Mouse (Mus musculus): ENCODE data around the gene Dnm3. TPM values are rescaled to one million over a fixed set of nuclear protein-coding genes. Genes with fewer than 3 reads are reported as not detected.

The Dnm3 gene
- polyA plus RNA-seq, 1 experiment, result 8.2 TPM

GRCm38 (mm10) chr1:162222353-162222752, 255.5 kb downstream of the Dnm3 start:
- Histone ChIP-seq H3K36me3 (ENCODE audit: control insufficient read depth, insufficient read depth, low read length) (no peaks in the 10 kb centered on the region), H3K4me1 (ENCODE audit: control insufficient read depth, insufficient read depth, low read length) (no peaks in the 10 kb centered on the region), H3K27ac (ENCODE audit: insufficient read depth, low read depth, low read length) (no peak overlapping the region), H3K4me3 (ENCODE audit: insufficient read depth, low read depth, low read length) (no peak overlapping the region), H3K27me3 (replicated peaks; ENCODE audit: control insufficient read depth, insufficient read depth, low read length) (no peaks in the 10 kb centered on the region)
- no peak for TF ChIP-seq CTCF (conservative IDR thresholded peaks at IDR 0.05; ENCODE audit: insufficient read depth, insufficient read length, low read depth, low read length)
- TF ChIP-seq POLR2A (IDR thresholded peaks at IDR 0.05; ENCODE audit: low read depth, low read length), result no peak
- DNase-seq, result no peak

GRCm38 (mm10) chr1:162221801-162222301, 256.0 kb downstream of the Dnm3 start:
- H3K4me3 ChIP-seq (ENCODE audit: insufficient read depth, low read depth, low read length), result no peak overlapping the region
- no peaks in the 10 kb centered on the region for H3K4me1 ChIP-seq (ENCODE audit: control insufficient read depth, insufficient read depth, low read length)
- no peak for DNase-seq
- no peak overlapping the region for H3K27ac ChIP-seq (ENCODE audit: insufficient read depth, low read depth, low read length)
- no peaks in the 10 kb centered on the region for H3K27me3 ChIP-seq (replicated peaks; ENCODE audit: control insufficient read depth, insufficient read depth, low read length)
- no peak for TF ChIP-seq POLR2A (IDR thresholded peaks at IDR 0.05; ENCODE audit: low read depth, low read length)
- no peak for TF ChIP-seq CTCF (conservative IDR thresholded peaks at IDR 0.05; ENCODE audit: insufficient read depth, insufficient read length, low read depth, low read length)
- 47% methylated on average over 4 of the region's 4 CpGs for WGBS
- H3K36me3 ChIP-seq (ENCODE audit: control insufficient read depth, insufficient read depth, low read length), result no peaks in the 10 kb centered on the region

DNA sequence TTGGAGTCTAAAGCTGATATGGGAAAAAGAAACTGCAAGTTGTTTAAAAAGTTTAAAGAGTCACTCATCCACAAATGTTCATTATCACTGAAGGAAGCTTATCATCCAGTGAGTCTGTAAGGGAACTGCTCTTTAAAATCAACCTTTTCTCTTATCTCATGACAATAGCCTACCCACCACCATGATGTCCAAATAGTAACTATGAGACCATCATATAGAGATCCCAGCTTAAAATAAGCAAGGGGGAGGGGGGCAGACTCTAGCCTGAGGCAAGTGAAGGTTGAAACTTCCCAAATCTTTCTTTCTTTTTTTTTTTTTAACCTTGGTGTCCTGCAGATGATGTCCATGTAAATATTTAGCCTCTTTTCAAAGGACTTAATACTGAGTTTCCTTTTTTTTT, 256.9 kb downstream of the Dnm3 start:
- no peaks in the 10 kb centered on the region for H3K4me1 ChIP-seq (ENCODE audit: control insufficient read depth, insufficient read depth, low read length)
- no peak overlapping the region for H3K27ac ChIP-seq (ENCODE audit: insufficient read depth, low read depth, low read length)
- TF ChIP-seq POLR2A (IDR thresholded peaks at IDR 0.05; ENCODE audit: low read depth, low read length) (no peak), CTCF (conservative IDR thresholded peaks at IDR 0.05; ENCODE audit: insufficient read depth, insufficient read length, low read depth, low read length) (no peak)
- H3K36me3 ChIP-seq (ENCODE audit: control insufficient read depth, insufficient read depth, low read length), result no peaks in the 10 kb centered on the region
- H3K4me3 ChIP-seq (ENCODE audit: insufficient read depth, low read depth, low read length), result no peak overlapping the region
- DNase-seq, result no peak
- no peaks in the 10 kb centered on the region for H3K27me3 ChIP-seq (replicated peaks; ENCODE audit: control insufficient read depth, insufficient read depth, low read length)

DNA sequence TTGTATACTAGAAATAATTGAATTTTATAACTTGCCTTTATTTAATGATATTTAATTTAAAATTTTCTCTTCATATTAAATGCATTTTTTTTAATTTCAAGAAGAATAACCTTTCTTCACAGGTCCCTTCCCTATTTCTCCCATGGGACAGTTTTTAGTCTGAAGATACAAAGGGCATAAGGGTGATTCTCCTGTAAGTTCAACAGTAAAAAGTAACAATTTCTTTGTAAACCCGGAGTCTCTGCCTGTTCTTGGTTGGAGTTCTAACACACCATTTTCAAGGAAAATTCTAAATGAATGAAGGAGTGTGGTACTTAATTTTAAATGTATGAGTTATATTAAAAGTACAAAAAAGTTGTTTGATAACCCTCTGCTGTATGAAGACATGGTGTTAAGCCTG, 258.1 kb downstream of the Dnm3 start:
- Histone ChIP-seq H3K27me3 (replicated peaks; ENCODE audit: control insufficient read depth, insufficient read depth, low read length) (no peaks in the 10 kb centered on the region), H3K27ac (ENCODE audit: insufficient read depth, low read depth, low read length) (no peak overlapping the region), H3K4me3 (ENCODE audit: insufficient read depth, low read depth, low read length) (no peak overlapping the region), H3K4me1 (ENCODE audit: control insufficient read depth, insufficient read depth, low read length) (no peaks in the 10 kb centered on the region), H3K36me3 (ENCODE audit: control insufficient read depth, insufficient read depth, low read length) (no peaks in the 10 kb centered on the region)
- TF ChIP-seq POLR2A (IDR thresholded peaks at IDR 0.05; ENCODE audit: low read depth, low read length) (no peak), CTCF (conservative IDR thresholded peaks at IDR 0.05; ENCODE audit: insufficient read depth, insufficient read length, low read depth, low read length) (no peak)
- DNase-seq, result no peak
- WGBS, result 82% methylated on average over 1 of the region's 1 CpGs

GRCm38 (mm10) chr1:162218530-162219180, 259.2 kb downstream of the Dnm3 start:
- no peaks in the 10 kb centered on the region for H3K4me1 ChIP-seq (ENCODE audit: control insufficient read depth, insufficient read depth, low read length)
- H3K36me3 ChIP-seq (ENCODE audit: control insufficient read depth, insufficient read depth, low read length), result no peaks in the 10 kb centered on the region
- no peak overlapping the region for H3K4me3 ChIP-seq (ENCODE audit: insufficient read depth, low read depth, low read length)
- DNase-seq, result peak; percentile 39
- 51% methylated on average over 8 of the region's 8 CpGs for WGBS
- TF ChIP-seq CTCF (conservative IDR thresholded peaks at IDR 0.05; ENCODE audit: insufficient read depth, insufficient read length, low read depth, low read length), result no peak
- TF ChIP-seq POLR2A (IDR thresholded peaks at IDR 0.05; ENCODE audit: low read depth, low read length), result no peak
- 0 out of 2 replicates have a peak overlapping the region, but pooled peaks have one; percentile 22 for H3K27ac ChIP-seq (ENCODE audit: insufficient read depth, low read depth, low read length)
- no peaks in the 10 kb centered on the region for H3K27me3 ChIP-seq (replicated peaks; ENCODE audit: control insufficient read depth, insufficient read depth, low read length)

DNA sequence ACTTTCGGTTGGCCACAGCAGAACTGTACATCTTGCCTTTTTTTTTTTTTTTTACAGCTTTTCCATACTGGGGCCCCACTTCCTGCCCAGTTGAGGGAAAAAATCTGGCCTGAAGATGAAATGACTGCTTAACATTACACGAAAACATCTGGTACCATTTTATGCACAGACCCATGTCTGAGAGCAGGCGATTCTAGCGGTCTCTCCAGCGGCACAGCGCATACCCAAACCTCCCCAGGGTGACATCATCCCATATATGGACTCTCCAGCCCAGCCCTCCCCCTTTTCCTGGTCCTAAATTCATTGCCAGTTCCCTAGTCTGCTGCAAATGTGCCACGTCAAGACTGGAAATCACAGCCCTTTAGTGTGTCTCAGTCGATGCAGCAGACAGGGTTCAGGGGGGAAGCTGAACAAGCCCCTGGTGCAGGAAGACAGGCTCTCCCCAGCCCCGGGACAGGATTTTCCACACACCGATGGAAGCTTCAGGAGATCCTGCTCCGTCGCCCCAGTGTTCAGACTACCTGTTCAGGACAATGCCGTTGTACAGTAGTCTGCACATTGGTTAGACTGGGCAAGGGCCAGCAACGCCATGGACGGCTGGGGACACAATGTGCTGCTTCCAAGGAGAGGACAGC, 260.4 kb downstream of the Dnm3 start:
- WGBS, result 49% methylated on average over 15 of the region's 15 CpGs
- Histone ChIP-seq H3K36me3 (ENCODE audit: control insufficient read depth, insufficient read depth, low read length) (no peaks in the 10 kb centered on the region), H3K4me3 (ENCODE audit: insufficient read depth, low read depth, low read length) (peak overlapping the region; percentile 48), H3K4me1 (ENCODE audit: control insufficient read depth, insufficient read depth, low read length) (no peaks in the 10 kb centered on the region), H3K27ac (ENCODE audit: insufficient read depth, low read depth, low read length) (peak overlapping the region; percentile 82), H3K27me3 (replicated peaks; ENCODE audit: control insufficient read depth, insufficient read depth, low read length) (no peaks in the 10 kb centered on the region)
- DNase-seq, result peak; percentile 65
- TF ChIP-seq CTCF (conservative IDR thresholded peaks at IDR 0.05; ENCODE audit: insufficient read depth, insufficient read length, low read depth, low read length) (no peak), POLR2A (IDR thresholded peaks at IDR 0.05; ENCODE audit: low read depth, low read length) (no peak)

- TF ChIP-seq POLR2A (IDR thresholded peaks at IDR 0.05; ENCODE audit: low read depth, low read length), result no peak
- no peak for TF ChIP-seq CTCF (conservative IDR thresholded peaks at IDR 0.05; ENCODE audit: insufficient read depth, insufficient read length, low read depth, low read length)
- Histone ChIP-seq H3K27ac (ENCODE audit: insufficient read depth, low read depth, low read length) (peak overlapping the region; percentile 35; the same call in 1 of the 2 replicates), H3K27me3 (replicated peaks; ENCODE audit: control insufficient read depth, insufficient read depth, low read length) (no peaks in the 10 kb centered on the region), H3K4me3 (ENCODE audit: insufficient read depth, low read depth, low read length) (no peak overlapping the region), H3K4me1 (ENCODE audit: control insufficient read depth, insufficient read depth, low read length) (no peaks in the 10 kb centered on the region), H3K36me3 (ENCODE audit: control insufficient read depth, insufficient read depth, low read length) (no peaks in the 10 kb centered on the region)
- no peak for DNase-seq
- WGBS, result 52% methylated on average over 4 of the region's 4 CpGs
These were observed 261.2 kb downstream of the Dnm3 start for GRCm38 (mm10) chr1:162216656-162217055.

Measured in kidney, adult 2 months (tissue).